Mouse (Mus musculus) hematopoietic stem cell, adult 5-6 weeks (primary cell): ENCODE results near the gene Cldn7. TPM values are rescaled to one million over a fixed set of nuclear protein-coding genes. Genes with fewer than 3 reads are reported as not detected.
A peak's percentile ranks its signal among the peaks of the same experiment; 100 is the strongest.
"Not testable (repeated sequence)": the region's sequence is repeated elsewhere in the genome, so short reads cannot be mapped to it uniquely, and the experiment has no call there.

ENCODE experiments used
- ATAC-seq, 2 experiments: fragments of 125-278 bp in 1 of 2; replicated peaks in 1 of 2; 2 replicates each; pipeline ENCODE4 v1.8.0; 2016 to 2017; ENCODE audit warnings: inconsistent platforms in 2 of 2, mild to moderate bottlenecking in 2 of 2, moderate number of reproducible peaks in 2 of 2, low read depth in 1 of 2, moderate TSS enrichment in 1 of 2; ENCODE audit not compliant: low FRiP score in 2 of 2, poor library complexity in 2 of 2, severe bottlenecking in 2 of 2, insufficient read depth in 1 of 2, low TSS enrichment in 1 of 2
- total RNA-seq: library from RNA; stranded (forward); fragments of 172-1452, 232-1000 nt; gene quantifications from 2 replicates; pipeline ENCODE4 v1.2.3, GENCODE M21; 2017

The Cldn7 gene
- total RNA-seq = 0.31 and 6.3 TPM in 2 replicates

DNA sequence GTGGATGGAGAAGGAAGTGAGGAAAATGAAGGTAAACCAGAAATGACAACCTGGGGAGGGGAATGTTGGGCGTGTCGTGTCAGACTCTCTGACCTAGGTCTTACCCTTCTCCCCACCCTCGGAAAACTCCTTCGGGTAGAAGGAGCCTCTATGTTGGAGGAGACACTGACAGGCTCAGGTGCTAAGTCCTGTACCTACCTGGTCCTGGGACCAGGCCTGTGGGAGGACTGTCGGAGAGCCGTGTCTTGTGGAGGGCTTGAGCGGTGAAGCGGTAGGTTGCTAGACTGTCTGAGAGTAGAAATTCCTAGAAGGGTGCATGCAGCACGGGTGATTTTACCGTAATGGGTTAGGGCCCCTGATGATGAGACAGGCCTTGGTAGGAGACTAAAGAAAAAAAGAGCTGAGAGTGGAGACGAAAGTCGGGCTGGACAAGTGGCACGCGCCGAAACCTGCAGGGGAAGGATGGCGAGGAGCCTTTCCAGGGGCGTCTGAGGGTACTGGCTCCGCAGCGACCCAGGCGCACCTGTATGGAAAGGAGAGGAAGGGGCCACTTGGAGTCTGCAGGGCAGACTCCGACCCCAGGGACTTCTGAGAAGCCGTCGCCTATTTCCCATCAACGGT is at the start of gene Cldn7:
TSS of gene Cldn7 (plus strand) at position 130 of the 621 bp plus-strand sequence.
- no peak for ATAC-seq

GRCm38 (mm10) chr11:69914917-69915430 is 49.6 kb upstream of the Cldn7 start:
- ATAC-seq = no peak

GRCm38 (mm10) chr11:69915667-69916627 is 48.6 kb upstream of the Cldn7 start:
- ATAC-seq = no peak

- not testable (repeated sequence) for ATAC-seq
Observed at GRCm38 (mm10) chr11:69916652-69917378, 47.8 kb upstream of the Cldn7 start.

DNA sequence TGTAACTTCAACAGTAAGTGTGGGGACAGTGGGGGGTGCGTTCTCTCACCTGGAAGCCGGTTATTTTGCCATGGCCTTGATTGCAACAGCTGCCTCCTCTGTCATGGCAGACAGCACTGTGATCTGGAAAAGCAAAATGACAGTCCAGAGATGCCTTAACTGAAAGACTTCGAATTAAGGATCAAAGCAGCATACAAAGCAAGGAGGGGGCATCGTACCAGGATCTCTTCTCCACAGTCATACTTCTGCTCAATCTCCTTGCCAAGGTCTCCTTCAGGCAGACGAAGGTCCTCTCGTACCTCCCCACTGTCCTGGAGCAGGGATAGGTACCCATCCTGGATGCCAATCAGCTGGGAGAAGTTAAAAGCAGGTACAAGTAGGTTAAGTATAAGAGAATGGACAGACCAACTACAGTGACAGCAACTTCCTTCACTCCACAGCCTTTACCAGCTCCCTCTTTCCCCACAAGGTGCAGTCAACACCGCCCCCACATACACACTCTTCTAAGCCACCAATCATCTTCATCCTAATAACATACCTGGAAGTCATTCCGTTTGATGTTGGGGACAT is 47.1 kb upstream of the Cldn7 start:
- no peak for ATAC-seq

DNA sequence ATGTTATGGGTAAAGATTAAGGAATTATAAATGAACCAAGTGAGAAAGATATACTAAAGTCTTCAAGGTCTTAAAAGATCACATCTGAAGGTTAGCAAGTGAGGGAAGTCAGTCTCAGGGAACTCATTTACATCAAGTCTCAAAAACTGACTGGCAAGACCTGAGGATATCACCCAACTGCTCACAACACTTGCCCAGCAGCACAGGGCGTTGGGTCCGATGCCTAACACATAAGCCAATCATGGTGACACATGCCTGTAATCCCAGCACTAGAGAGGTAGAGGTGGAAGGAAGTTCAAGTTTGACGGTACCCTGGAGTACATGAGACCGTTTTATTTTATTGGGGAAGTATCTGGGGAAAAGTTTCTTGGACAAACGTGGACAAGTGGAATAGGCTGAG is 46.5 kb upstream of the Cldn7 start:
- ATAC-seq = no peak

DNA sequence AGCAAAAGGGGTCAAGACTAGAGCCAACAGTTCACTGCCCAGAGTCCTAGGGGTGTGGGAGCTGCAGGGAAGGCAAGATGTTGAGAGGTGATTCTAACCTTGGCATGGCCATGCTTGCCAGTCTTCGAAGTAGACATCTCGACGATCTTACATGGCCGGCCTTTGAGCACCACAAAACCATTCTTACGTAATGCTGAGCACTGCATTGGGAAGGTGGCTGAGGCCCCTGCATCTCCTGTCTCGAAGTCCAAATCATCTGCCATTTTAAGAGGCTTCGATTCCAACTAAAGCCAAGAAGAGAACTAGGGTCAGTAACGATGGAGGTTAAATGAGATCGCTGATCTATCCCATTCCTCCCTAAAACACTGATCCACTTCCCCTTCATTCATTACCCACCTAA is 45.5 kb upstream of the Cldn7 start:
- ATAC-seq = no peak

GRCm38 (mm10) chr11:69919661-69920265 is 44.8 kb upstream of the Cldn7 start:
- ATAC-seq = peak; percentile 28 to 37

DNA sequence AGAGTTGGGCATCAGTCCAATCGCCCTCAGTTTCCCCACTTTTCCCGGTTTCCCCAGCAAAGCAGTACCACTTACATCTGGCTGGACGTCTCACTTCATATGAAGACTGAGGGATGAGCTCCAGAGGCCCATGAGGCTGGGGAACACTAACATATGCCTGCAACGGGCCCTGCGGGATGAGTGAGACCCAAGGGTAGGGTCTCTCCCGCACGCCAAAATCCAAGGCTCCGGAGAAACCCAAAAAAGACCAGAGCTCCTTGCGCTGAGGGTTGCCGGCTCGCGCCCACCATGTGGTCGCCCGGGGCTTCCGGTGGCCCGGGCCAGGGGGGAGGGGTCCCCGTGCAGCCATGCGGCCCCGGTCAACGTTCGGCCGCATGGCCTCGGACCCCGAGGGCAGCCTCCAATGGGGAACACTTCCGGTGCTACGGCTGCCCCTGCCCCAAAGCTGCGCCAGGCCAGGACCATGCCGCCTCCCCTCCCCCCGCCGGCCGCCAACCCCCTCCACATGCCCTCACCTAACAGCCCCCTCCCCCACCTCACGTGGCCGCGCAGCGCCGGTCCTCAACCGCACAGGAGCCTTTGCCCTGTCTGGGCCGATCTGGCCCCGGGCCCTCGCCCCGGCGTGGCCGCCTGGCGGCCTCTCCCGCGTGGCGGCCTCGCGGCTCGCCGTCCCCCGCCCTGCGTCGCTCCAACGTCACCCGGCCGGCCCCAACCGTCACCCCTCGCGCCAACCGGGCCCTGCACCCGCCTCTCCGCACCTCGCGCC is 44.1 kb upstream of the Cldn7 start:
- no peak; a peak in 1 of 4 replicates for ATAC-seq

DNA sequence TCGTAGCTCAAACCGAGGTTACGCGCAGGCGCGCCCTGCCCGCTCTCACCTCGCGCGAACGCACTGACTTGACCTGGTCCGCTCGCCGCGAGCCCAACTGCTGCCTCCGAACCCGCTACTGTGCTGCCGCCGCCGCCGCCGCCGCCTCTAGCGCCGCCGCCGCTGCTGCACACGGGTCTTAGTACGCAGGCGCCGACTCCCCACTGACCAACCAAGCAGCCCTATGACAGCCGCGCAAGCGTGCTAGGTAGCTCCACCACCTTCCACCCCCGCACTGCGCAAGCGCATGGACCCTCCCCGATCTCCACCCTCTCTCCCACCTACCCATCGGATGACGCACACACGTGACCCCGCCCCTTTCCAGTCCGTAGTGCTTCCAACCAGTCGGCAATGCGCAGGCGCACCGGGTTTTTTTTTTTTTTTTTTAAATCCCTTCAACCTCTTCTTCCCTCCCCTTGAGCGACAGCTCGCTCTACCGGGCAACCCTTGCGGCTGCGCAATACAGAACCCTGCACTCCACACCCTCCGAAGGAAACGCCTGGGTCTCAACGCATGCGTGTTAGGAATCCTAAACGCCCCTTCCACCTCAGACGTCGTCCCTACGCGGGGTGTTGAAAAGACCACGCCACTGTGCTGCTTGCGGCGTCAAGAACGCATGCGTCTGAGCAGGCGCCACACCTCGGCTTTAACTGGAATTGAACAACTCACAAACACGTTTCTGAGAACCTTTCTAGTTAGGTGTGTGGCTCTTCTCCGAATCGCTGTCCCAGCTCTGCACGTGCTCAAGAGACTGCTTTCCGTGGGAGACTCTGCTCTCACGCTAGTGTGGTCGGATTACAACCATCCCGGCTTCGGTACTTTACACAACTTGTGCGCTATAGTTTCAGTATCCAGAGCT is 43.2 kb upstream of the Cldn7 start, which contains the start of gene Eif5a:
TSS of gene Eif5a (minus strand) at position 845 of the 898 bp plus-strand sequence.
- peak; percentile 77 to 87 for ATAC-seq

GRCm38 (mm10) chr11:69922012-69922756 is 42.4 kb upstream of the Cldn7 start:
- no peak for ATAC-seq

GRCm38 (mm10) chr11:69922796-69923195 is 41.8 kb upstream of the Cldn7 start:
- no peak for ATAC-seq

GRCm38 (mm10) chr11:69927501-69927900 is 37.1 kb upstream of the Cldn7 start:
- ATAC-seq = no peak

DNA sequence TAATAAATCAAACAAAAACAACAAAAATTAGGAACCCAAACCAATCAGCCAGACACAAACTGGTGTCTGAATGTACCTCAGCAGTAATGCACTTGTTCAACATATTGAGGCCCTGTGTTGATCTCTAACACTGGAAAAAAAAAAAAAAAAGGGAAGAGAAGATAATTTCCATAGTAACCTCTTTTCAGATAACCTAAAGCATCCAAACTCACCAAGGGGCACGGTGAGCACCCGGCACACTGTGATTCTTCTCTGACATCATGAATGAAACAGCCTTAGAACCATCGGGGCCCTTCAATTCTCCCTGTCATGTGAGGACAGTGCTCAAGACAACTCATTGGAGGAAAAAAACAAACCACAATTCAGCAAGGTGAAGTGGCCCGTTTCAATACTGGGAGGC is 34.9 kb upstream of the Cldn7 start:
- ATAC-seq = no peak

DNA sequence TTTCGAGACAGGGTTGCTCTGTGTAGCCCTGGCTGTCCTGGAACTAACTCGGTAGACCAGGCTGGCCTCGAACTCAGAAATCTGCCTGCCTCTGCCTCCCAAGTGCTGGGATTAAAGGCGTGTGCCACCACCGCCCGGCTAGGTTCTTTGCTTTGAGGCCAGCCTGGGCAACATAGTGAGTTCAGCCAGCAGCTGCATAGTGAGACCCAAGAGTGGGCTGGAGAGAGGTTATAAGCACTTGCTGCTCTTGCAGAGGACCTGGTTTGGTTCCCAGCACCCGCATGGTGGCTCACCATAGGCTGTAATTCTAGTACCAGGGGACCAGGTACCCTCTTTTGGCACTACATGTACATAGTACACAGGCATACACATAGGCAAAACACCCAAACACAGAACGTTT is 34.4 kb upstream of the Cldn7 start:
- ATAC-seq = not testable (repeated sequence)
